Mouse (Mus musculus) T-cell, adult 2 months (primary cell): Measurements from ENCODE around the gene Tceal8.
"Not testable (repeated sequence)": the region's sequence is repeated elsewhere in the genome, so short reads cannot be mapped to it uniquely, and the experiment has no call there.

Source experiments
- DNase-seq: peaks from one replicate; pipeline ENCODE4 v3.0.0; 2022; ENCODE audit warnings: low spot score

Gene Tceal8

DNA sequence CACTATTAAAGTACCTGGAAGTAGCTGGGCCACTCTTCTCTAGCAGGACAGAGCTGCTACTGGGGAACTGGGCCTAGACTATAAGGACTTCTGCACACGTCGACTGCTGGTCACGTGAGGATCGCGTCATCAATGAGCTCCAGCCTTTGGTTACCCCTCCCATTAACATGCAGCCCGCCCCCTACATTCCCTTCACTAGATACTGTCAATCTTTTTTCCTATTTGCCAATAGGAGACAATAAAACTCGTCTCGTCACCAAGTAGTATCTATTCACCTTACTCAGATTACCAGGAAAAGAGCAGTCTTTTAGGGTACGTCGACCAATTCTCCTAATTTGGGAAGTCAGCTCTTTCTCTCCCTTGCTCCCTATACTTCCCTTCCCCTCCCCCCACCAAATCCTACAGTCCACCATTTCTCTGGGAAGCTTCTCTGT, at the start of gene Tceal8:
TSS of gene Tceal8 (minus strand) at position 225 of the 434 bp plus-strand sequence.
- DNase-seq = peak; percentile 14

DNA sequence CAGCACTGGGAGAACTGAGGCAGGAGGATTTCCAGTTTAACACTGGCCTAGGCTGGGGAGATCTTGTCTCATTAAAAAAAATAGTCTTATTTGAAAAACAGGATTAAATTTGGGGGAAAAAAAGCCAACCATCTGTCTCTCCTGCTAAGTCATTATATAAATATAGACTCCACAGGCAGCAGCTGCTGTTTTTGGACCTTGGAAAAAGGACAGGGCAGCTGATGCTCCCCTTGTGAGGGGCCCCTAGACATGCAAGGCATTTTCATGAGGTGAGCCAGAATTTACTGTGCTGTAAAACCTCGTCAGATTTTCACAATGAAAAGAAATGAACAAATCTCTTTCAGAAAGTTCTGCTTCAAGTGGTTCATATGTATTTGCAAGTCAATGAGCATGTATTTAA, 44.2 kb upstream of the Tceal8 start:
- no peak for DNase-seq

DNA sequence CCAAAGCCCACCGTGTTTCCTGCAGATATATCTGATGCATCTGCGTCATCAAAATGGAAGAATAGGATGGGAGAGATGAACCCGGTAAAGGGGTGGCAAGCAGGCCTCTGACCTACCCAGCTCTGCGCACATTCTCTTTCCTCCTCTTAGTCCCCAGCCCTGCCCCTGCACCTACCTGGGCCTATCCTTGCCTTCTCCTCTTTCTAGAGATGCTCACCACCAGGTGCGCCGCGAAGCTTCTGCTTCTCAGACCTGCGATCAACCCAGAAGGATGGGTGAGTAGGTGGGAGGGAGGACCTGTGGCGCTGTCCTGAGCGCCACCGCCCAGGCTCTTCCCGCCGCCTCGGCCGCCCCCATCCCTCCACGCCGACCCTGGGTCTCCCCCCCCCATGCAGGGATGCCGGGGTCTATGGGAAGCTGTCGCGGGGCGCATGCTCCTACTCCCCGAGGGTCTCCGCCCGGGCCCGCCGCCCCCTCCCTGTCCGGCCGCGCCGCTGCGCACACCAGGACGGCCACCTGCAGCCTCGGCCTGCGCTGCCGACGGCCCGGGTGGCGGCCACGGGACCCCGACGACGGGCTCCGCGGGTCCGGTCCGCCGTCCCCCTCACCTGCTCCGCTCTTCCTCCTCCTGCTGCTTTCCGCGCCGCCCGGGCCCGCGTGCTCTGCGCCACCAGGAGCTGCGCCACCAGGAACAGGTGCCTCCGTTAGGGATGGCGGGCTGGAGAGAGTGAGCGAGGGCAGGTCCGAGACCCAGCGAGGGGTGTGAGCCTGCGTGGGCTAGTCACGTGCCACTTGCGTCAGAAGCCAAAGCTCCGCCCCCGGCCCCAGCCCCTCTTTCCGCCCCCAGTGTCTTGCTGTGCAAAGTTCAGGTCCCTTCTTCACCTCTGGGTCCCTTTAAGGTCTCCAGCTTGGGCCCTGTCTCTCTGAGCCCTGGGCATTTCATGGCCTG, 42.9 kb upstream of the Tceal8 start, which contains the start of the genes Tceal7 and Bex1:
TSS of gene Tceal7 (plus strand) at position 51 of the 949 bp plus-strand sequence.
TSS of gene Bex1 (minus strand) at position 785 of the 949 bp plus-strand sequence.
- not testable (repeated sequence) for DNase-seq

DNA sequence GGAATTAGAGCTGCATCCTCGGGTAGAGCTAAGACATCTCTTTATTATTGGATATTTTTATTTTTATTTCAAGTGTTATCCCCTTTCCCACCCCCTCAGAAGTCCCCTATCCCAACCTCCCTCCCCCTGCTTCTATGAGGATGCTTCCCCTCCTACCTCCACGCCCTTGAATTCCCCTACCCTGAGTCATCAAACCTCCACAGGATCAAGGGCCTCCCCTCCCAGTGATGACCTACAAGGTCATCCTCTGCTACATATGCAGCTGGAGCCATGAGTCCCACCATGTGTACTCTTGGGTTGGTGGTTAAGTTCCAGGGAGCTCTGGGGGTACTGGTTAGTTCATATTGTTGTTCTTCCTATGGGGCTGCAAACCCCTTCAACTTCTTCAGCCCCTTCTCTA, 41.3 kb upstream of the Tceal8 start:
- DNase-seq = no peak

DNA sequence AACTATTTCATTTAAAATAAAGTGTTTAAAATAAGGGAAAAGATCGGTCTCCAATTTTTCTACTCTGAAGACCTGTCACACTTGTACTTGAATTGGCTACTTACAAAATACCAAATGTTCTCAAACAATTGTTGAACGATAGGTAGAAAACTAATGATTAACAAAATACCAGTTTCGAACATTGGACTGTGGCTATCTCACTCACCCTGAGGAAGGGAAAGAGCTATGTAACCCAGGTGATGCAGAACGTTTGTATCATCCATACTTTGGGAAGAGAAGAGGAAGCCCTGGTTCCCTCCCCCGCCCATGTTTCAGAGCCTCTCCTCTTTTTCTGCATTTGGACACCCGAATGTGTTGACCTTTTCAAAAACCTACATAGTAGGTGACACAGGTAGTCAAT, 32.3 kb upstream of the Tceal8 start:
- DNase-seq = no peak

DNA sequence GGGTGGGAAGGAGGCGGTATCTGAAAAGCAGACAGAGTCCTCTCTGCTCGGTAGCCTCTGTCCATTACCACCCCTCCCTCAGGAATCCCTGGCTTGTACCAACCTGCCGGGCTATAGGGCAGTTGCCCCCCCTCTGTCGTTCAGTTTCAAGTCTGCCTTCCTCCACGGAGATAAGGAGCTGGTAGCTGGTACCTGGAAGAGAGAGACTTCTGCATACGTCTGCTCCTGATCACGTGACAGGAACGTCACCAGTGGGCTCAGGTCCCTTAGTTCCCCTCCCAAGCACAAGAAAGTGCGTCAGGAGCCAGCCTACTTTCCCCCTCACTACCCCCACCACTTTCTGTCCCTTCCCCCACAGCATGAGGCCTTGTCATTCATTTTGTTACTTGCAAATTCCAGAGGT, 31.5 kb upstream of the Tceal8 start, which contains the start of gene Tceal5:
TSS of gene Tceal5 (minus strand) at position 213 of the 403 bp plus-strand sequence.
- no peak for DNase-seq

DNA sequence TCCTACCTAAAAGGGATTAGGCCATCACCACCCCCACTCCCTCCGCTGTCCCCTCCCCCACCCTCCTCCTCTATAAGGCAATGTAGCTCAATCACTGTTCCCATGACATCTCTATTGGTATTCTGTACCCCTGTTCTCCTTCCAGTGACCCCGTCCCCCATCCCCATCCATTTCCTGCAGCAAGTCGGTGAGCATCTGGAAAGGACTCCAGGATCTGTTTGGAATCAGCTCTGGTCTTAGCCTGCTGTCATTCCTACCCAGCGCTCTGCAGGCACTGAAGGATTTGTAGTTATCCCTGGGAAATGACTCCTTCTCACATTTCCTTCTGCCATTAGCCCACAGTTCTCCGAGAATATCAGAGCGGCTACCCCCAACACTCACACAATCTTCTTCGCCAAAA, 31.1 kb upstream of the Tceal8 start:
- no peak for DNase-seq

DNA sequence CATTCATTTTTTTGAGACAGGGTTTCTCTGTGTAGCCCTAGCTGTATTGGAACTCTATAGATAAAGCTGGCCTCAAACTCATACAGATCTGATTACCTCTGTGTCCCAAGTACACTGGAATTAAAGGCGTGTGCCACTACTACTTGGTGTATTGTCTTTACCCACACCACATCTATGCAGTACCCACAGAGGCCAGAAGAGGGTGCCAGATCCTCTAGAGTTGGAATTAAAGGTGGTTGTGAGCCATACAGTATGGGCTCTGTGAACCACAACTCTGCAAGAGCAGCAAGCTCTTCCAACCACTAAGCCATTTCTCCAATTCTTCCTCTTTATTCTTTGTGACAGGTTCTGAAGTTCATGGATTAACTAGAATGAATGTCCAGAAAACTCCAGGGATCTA, 24.7 kb upstream of the Tceal8 start:
- no peak for DNase-seq

DNA sequence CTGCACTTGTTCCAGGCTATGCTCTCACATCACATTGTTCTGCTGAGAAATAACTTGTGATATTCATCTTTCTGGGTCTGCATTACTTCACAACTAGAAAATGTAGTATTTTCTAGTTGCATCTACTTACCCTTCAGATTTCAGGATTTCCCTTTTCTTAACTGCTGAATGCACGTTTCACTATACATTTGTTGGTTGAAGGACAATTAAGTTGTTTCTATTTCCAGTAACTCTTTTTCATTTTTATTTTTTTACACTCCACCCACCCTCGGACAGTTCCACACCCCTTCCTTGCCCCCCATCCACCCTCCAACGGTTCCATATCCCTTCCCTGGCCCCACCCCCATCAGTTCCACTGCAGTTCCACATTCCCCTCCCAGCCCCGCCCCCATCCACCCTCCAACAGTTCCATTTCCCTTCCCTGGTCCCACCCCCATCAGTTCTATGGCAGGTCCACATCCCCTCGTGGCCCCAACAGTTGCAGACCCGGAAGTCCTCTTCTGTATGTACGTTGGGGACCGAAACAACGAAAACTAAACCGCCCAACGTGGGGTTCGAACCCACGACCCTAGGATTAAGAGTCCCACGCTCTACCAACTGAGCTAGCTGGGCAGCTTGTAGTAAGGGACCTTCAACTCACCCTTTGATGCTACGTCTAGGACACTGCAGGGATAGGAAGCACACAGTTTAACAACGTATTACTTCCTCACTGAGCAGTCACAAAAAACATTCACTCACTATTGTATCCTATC, 23.2 kb upstream of the Tceal8 start:
- DNase-seq = no peak

DNA sequence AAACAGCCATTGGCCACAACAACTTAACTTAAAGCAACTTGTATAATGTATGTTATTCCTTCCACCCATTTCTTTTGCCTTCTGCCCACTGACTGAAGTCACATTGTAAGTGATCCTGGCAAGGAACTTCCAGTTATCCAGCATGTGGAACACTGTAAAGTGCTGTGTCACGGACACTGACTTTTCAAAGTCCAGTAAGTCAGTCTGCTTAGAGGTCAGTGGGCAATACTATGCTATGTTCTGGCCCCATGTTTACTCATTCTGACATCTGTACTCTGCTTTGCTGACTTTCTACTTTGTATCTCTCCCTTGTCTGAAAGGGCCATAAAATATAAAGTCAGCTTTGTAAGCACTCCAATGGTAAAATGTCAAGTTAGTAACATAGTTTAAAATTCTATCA, 11.0 kb upstream of the Tceal8 start:
- no peak for DNase-seq

DNA sequence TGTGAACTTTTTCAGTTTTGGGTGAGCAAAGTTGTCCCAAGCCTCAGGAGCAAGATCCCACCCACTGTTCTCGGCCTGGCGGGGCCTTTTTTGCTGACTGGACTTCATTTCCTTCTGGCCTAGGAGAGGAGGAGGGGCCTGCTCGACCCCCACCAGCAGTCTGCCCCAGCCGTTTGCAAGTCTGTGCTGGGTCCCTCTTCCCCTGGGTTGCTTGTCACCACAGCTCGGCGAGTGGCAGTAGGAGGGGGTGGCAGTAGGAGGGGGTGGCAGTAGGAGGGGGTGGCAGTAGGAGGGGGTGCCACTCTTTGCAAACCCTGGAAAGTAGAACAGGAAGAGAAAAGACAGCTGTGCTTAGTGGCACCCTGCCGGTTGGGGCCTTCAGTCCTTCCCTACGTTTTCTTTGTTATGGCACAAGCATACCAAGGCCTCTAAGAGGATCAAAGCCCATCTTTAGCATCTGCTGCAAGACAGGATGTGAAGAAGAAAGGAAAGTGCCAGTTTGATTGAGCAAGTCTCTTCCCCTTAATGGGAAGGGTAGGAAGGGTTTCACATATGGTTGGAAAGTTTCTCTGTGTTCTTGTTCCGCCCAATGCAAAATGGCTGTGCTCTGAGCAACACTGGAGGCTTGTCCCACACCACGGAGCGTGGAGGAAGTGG, 8.9 kb upstream of the Tceal8 start:
- no peak for DNase-seq

DNA sequence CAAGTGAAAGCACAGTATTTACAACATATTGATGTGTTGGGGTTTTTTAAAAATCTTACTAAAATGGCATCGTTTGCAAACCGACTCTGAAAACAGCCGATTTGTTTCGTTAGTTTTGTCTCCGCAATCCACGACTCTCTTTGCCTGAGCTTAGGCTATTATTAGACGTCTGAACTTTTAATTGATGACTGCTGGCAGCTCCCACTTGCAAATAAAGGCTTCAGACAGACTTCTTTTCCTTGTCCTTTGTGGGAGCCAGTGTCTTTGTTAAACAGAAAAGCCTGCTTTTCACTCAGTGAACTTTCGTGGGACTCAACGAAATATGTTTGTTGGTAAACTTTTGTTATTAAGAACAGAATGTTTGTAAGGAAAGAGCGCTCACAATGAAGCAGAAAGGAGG, 644 bp upstream of the Tceal8 start:
- no peak for DNase-seq

DNA sequence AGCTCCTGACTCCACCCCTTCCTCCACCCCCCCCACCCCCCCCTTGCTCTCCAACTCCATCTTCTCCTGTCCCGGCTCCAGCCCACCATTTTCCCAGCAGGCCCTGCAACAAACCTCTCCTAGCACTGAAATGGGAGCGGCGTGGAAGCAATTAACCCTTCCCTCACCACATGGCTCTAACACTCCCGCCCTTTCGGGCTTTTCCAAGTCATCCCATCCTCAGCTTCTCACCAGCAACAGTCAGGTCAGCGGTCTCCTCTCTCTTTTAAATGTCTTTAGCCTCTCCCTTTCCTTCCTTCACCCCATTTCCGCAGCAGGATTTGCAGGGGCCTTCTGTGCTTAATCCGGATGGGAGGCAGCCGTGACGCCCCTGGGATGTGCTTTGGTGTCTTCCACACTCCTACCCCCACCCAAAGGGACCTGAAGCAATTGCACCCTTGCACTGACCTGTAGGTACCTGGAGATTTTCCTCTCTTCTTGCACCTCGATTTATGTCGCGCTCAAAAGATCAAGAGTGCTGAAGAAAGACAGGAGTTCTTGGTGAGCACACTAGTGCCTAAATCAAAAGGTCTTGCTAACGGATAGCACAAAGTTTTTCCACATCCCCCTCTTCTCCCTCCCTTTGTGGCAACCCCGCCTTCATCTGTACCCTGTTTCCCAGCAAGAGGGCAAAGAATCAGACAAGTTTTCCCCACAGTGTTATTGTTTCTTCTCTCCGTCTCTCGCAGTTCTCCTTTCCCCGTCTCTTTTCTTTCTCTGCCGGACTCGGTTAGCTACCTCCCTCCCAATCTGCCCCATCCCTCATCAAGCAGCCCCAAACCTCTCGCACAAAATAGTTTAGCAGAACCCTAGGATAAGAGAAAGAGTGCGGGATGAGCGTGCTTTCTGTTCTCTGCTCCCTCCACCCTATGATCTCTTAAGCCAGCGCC, 689 bp downstream of the Tceal8 start:
- no peak for DNase-seq

DNA sequence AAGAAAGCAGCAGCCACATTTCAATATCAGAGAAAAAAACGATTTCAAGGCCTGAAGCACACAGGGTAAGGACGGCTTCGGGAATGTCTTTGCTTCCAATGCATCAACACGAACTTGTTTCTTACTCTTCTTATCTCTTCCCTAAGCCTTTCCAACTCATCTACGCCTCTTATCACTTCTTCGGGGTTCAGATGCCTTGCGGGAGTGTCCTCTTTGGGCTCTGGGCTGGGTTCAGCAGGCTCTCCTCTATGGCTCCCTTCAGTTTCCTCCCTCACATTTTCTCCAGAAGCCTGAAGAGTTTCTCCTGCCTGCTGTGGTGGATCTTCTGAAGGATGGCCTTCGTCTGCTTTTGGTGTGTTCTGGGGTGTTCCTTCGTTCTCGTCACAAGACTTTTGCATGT, 1.5 kb downstream of the Tceal8 start:
- DNase-seq = no peak

DNA sequence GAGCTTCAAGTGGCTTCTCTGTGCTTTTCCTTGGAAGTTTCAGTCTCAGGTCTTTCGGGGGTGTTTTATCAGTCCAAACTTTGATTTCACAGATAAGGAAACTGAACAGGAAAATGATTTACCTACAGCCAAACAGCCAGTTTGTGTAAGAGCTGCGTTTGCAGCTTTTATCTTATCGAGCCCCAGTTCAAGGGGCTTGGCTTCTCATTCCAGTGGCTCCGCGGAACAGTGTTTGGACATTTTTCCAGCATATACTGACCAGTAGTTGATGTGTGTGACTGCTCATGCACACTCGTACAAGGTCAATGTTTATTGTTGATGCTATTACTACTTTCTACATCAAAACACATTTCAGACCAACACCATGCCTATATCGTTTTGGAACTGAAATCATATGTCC, 27.9 kb downstream of the Tceal8 start:
- DNase-seq = no peak

DNA sequence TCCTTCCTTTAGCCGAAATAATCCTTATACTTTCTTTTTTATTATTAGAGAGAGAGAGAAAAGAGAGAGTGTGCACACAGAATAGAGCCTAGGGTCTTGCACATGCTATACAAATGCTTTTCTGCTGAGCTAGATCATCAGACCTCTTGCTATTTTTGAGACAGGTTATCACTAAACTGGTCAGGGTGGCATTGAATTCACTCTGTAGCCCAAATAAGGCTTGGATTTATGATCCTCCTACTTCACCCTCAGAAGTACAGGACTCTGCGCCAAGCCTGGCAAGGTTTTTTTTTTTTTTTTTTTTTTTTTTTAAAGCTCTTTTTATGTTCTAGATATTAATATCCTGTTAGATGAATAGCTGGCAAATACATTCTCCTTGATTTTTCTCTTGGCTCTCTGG, 28.4 kb downstream of the Tceal8 start:
- no peak for DNase-seq

DNA sequence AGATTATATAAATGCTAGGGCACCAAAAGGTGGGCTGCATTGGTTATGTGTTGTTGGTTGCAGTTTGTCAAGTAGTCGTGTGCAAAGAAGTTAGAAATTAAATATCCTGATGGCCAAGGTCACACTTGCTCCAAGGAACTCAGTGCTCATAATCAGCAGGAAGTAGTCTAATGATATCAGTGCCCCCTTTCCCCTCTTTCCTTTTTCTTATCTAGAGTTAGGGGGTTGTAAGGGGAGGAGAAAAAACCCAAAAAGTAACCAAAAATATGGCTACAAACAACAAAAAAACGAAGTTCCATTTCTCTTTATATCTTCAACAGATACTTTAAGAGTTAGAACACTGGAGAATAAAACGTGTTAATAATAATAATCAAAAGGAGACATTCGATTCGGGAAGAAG, 30.8 kb downstream of the Tceal8 start:
- DNase-seq = no peak

DNA sequence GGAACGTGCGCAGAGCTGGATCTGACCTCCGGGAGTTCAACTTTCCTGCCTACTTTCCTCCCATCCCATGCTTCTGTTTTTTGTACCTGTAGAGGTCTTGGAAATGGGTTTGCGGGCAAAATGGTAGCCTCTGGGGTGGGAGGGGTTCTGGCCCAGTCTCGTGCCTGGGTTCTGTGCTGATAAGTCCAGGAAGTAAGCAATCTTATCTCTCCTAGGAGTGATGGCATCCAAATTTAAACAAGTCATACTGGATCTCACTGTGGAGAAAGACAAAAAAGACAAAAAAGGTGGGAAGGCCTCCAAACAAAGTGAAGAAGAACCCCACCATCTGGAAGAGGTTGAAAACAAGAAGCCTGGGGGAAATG, 32.5 kb downstream of the Tceal8 start:
- not testable (repeated sequence) for DNase-seq

DNA sequence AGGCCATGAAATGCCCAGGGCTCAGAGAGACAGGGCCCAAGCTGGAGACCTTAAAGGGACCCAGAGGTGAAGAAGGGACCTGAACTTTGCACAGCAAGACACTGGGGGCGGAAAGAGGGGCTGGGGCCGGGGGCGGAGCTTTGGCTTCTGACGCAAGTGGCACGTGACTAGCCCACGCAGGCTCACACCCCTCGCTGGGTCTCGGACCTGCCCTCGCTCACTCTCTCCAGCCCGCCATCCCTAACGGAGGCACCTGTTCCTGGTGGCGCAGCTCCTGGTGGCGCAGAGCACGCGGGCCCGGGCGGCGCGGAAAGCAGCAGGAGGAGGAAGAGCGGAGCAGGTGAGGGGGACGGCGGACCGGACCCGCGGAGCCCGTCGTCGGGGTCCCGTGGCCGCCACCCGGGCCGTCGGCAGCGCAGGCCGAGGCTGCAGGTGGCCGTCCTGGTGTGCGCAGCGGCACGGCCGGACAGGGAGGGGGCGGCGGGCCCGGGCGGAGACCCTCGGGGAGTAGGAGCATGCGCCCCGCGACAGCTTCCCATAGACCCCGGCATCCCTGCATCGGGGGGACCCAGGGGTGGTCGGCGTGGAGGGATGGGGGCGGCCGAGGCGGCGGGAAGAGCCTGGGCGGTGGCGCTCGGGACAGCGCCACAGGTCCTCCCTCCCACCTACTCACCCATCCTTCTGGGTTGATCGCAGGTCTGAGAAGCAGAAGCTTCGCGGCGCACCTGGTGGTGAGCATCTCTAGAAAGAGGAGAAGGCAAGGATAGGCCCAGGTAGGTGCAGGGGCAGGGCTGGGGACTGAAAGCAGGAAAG, 33.1 kb downstream of the Tceal8 start, which contains the start of gene Bex4:
TSS of gene Bex4 (plus strand) at position 170 of the 813 bp plus-strand sequence.
- DNase-seq = not testable (repeated sequence)

DNA sequence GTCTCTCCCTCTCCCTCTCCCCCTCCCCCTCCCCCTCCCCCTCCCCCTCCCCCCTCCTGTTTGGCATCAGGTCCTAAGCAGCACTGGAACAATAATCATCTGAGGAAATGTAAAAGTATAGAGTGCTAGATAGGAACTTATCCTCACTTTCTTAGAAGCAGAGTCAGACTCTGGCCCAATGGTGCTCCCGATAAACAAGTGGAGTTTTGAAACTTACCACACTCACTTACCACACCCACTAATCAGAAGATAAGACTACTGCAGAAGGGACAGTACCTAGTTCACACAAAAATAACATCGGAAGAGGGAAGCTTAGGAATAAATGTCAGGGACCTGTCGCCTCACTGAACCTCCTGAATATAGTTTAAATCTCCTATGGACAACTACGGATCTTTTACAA, 36.6 kb downstream of the Tceal8 start:
- no peak for DNase-seq
